Mouse (Mus musculus) spleen, adult 12 weeks (tissue): ENCODE data around the gene Tgif1.

Experiments
- DNase-seq: peaks from one replicate; pipeline ENCODE4 v3.0.0; 2022; ENCODE audit warnings: low spot score

The Tgif1 gene

GRCm38 (mm10) chr17:70866029-70866428 is 12.7 kb upstream of the Tgif1 start:
- DNase-seq, result no peak

- DNase-seq, result no peak
These were observed 11.8 kb upstream of the Tgif1 start for GRCm38 (mm10) chr17:70865060-70865604.

- DNase-seq, result no peak
These were observed 11.3 kb upstream of the Tgif1 start for GRCm38 (mm10) chr17:70864645-70865044.

GRCm38 (mm10) chr17:70864117-70864516 is 10.8 kb upstream of the Tgif1 start:
- no peak for DNase-seq

GRCm38 (mm10) chr17:70858814-70859213 is 5.5 kb upstream of the Tgif1 start:
- DNase-seq, result no peak

- DNase-seq, result no peak
These were observed 3.6 kb upstream of the Tgif1 start for GRCm38 (mm10) chr17:70856871-70857415.

- no peak for DNase-seq
These were observed 675 bp upstream of the Tgif1 start for GRCm38 (mm10) chr17:70854021-70854420.

- DNase-seq, result no peak
These were observed 510 bp downstream of the Tgif1 start for GRCm38 (mm10) chr17:70852686-70853386.

- peak; percentile 65 for DNase-seq
These were observed 1.2 kb downstream of the Tgif1 start for GRCm38 (mm10) chr17:70852011-70852685.

- peak; percentile 51 for DNase-seq
These were observed 2.1 kb downstream of the Tgif1 start for GRCm38 (mm10) chr17:70850996-70851991.

GRCm38 (mm10) chr17:70850233-70850995 is 2.9 kb downstream of the Tgif1 start:
- DNase-seq, result peak; percentile 42

GRCm38 (mm10) chr17:70849399-70850232 is 3.7 kb downstream of the Tgif1 start:
- DNase-seq, result peak; percentile 64

GRCm38 (mm10) chr17:70848511-70849398 is 4.6 kb downstream of the Tgif1 start:
- DNase-seq, result peak; percentile 19

- no peak for DNase-seq
These were observed 5.4 kb downstream of the Tgif1 start for GRCm38 (mm10) chr17:70847751-70848510.

GRCm38 (mm10) chr17:70847086-70847485 is 6.3 kb downstream of the Tgif1 start:
- no peak for DNase-seq

- DNase-seq, result no peak
These were observed 7.2 kb downstream of the Tgif1 start for GRCm38 (mm10) chr17:70846111-70846644.

- DNase-seq, result no peak
These were observed 7.8 kb downstream of the Tgif1 start for GRCm38 (mm10) chr17:70845543-70845942.

- DNase-seq, result no peak
These were observed 8.4 kb downstream of the Tgif1 start for GRCm38 (mm10) chr17:70844971-70845370.
